Mouse (Mus musculus) lung, adult 18-20 months (tissue): Measurements from ENCODE around the gene Wdsub1.

Experiments
- DNase-seq, 2 experiments: peaks; one replicate each; pipeline ENCODE4 v3.0.0; 2022; ENCODE audit warnings: mixed read lengths in 2 of 2

Gene Wdsub1

GRCm38 (mm10) chr2:59841189-59841939 is 41.0 kb downstream of the Wdsub1 start:
- peak; percentile 45 to 60 for DNase-seq

- DNase-seq: no peak
Measured at GRCm38 (mm10) chr2:59840191-59840590, 42.2 kb downstream of the Wdsub1 start.

GRCm38 (mm10) chr2:59839755-59840154 is 42.6 kb downstream of the Wdsub1 start:
- DNase-seq: no peak

GRCm38 (mm10) chr2:59838825-59839224 is 43.6 kb downstream of the Wdsub1 start:
- peak; percentile 52 to 68 for DNase-seq

GRCm38 (mm10) chr2:59831831-59832230 is 50.6 kb downstream of the Wdsub1 start:
- no peak for DNase-seq

GRCm38 (mm10) chr2:59830940-59831339 is 51.5 kb downstream of the Wdsub1 start:
- DNase-seq: no peak

- DNase-seq: peak in 1 of 2 experiments; percentile 36
Measured at GRCm38 (mm10) chr2:59830151-59830550, 52.2 kb downstream of the Wdsub1 start.

- DNase-seq: no peak
Measured at GRCm38 (mm10) chr2:59829718-59830117, 52.7 kb downstream of the Wdsub1 start.

- DNase-seq: peak; percentile 38 to 58
Measured at GRCm38 (mm10) chr2:59828777-59829508, 53.4 kb downstream of the Wdsub1 start.

GRCm38 (mm10) chr2:59828103-59828655 is 54.2 kb downstream of the Wdsub1 start:
- no peak for DNase-seq

GRCm38 (mm10) chr2:59825380-59825779 is 57.0 kb downstream of the Wdsub1 start:
- DNase-seq: no peak

- peak; percentile 49 for DNase-seq
Measured at GRCm38 (mm10) chr2:59824289-59824688, 58.1 kb downstream of the Wdsub1 start.

GRCm38 (mm10) chr2:59821044-59821443 is 61.3 kb downstream of the Wdsub1 start:
- no peak for DNase-seq

GRCm38 (mm10) chr2:59820088-59820487 is 62.3 kb downstream of the Wdsub1 start:
- DNase-seq: no peak

GRCm38 (mm10) chr2:59819415-59819814 is 63.0 kb downstream of the Wdsub1 start:
- no peak for DNase-seq

GRCm38 (mm10) chr2:59818663-59819062 is 63.7 kb downstream of the Wdsub1 start:
- DNase-seq: no peak

GRCm38 (mm10) chr2:59814997-59815396 is 67.4 kb downstream of the Wdsub1 start:
- no peak for DNase-seq

GRCm38 (mm10) chr2:59813457-59813856 is 68.9 kb downstream of the Wdsub1 start:
- no peak for DNase-seq

- no peak for DNase-seq
Measured at GRCm38 (mm10) chr2:59812641-59813040, 69.8 kb downstream of the Wdsub1 start.

- DNase-seq: no peak
Measured at GRCm38 (mm10) chr2:59811247-59811646, 71.1 kb downstream of the Wdsub1 start.

GRCm38 (mm10) chr2:59810039-59810438 is 72.4 kb downstream of the Wdsub1 start:
- DNase-seq: no peak

GRCm38 (mm10) chr2:59808608-59809007 is 73.8 kb downstream of the Wdsub1 start:
- DNase-seq: no peak

GRCm38 (mm10) chr2:59806038-59806437 is 76.4 kb downstream of the Wdsub1 start:
- no peak for DNase-seq

- DNase-seq: no peak
Measured at GRCm38 (mm10) chr2:59805595-59805994, 76.8 kb downstream of the Wdsub1 start.
